Comparison of ENCODE assay signal across 22 mouse cellular contexts in the genomic region with DNA sequence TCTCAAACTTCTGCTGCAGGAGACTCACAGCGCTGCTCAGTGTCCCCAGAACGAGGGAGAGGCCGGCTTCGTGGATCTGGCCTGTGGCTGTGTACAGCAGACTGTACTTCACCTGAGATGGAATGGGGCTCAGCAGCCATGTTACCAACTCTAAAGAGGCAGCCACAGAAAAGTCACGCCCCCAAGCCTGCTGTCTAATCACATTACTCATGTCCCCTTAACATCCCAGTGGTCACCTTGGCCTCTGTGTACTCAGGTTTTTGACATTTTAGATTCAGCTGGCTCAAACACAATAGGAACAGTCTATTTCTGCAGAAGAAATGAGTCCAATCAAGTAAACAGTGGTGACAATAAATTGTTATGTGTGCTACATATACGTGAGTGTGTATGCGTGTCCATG.
"Had no signal": no experiment of that assay in that cellular context is flagged by ENCODE, and none has a peak within 500 bp of the region (broad histone marks: within the 10 kb centered on the region; RNA-seq: fewer than 3 reads in every experiment).

No protein-coding gene starts in this region.

- H3K27ac ChIP-seq: kidney, embryonic 15.5 days; limb, embryonic 10.5 days; limb, embryonic 13.5 days; liver, embryonic 12.5 days; liver, embryonic 15.5 days; lung, embryonic 15.5 days; midbrain, embryonic 10.5 days; midbrain, embryonic 13.5 days; neural tube, embryonic 13.5 days; stomach, embryonic 15.5 days had no signal

- DNase-seq: kidney, postnatal 10 days; kidney, postnatal 36 days; liver; lung, adult 18-20 months; lung, postnatal 10 days; lung, postnatal 36 days; right cerebral cortex, postnatal 4 days; thymus, adult 2 months; thymus, postnatal 14 days; thymus, postnatal 4 days had no signal

- H3K4me3 ChIP-seq: kidney, embryonic 15.5 days; limb, embryonic 10.5 days; limb, embryonic 13.5 days; liver, embryonic 12.5 days; liver, embryonic 15.5 days; lung, embryonic 15.5 days; megakaryocyte, embryonic 14.5 days; midbrain, embryonic 10.5 days; midbrain, embryonic 13.5 days; myocyte; neural tube, embryonic 13.5 days; stomach, embryonic 15.5 days had no signal

- H3K4me1 ChIP-seq: limb, embryonic 13.5 days; liver, embryonic 12.5 days; lung, embryonic 15.5 days; stomach, embryonic 15.5 days had no signal
